Mouse (Mus musculus): ENCODE measurements around the gene Pdia5. TPM values are rescaled to one million over a fixed set of nuclear protein-coding genes. Genes with fewer than 3 reads are reported as not detected.

Gene Pdia5
- total and polyA plus RNA-seq, 3 experiments: not detected

GRCm38 (mm10) chr16:35504266-35504665, 13.6 kb upstream of the Pdia5 start:
- Histone ChIP-seq H3K36me3 (ENCODE audit: control insufficient read depth in 1 of 2, insufficient read depth in 2 of 2, low read length in 2 of 2) (no peaks in the 10 kb centered on the region), H3K9ac (ENCODE audit: control insufficient read depth, low read depth, low read length, poor library complexity, severe bottlenecking) (no peak overlapping the region), H3K79me2 (ENCODE audit: control insufficient read depth, insufficient read depth, low read length, poor library complexity) (no peaks in the 10 kb centered on the region), H3K4me3 (ENCODE audit: control insufficient read depth in 1 of 2, insufficient read depth in 1 of 2, low read depth in 2 of 2, low read length in 2 of 2) (no peak overlapping the region), H3K27me3 (ENCODE audit: control insufficient read depth in 1 of 2, insufficient read depth in 2 of 2, low read length in 2 of 2) (no peaks in the 10 kb centered on the region), H3K9me3 (replicated peaks; ENCODE audit: insufficient read depth, low read length) (no peaks in the 10 kb centered on the region), H3K4me1 (ENCODE audit: control insufficient read depth in 1 of 2, insufficient read depth in 2 of 2, low read length in 2 of 2) (no peaks in the 10 kb centered on the region), H3K27ac (ENCODE audit: control insufficient read depth, low read depth, low read length) (no peak overlapping the region)
- DNase-seq (ENCODE audit: low read depth, low spot score): no peak
- TF ChIP-seq KAT2A (conservative IDR thresholded peaks at IDR 0.05; ENCODE audit: low read depth, low read length) (no peak), ZNF384 (IDR thresholded peaks at IDR 0.05; ENCODE audit: low read depth, low read length) (no peak), CHD2 (IDR thresholded peaks at IDR 0.05; ENCODE audit: low read length) (no peak), ZC3H11A (IDR thresholded peaks at IDR 0.05; ENCODE audit: low read depth, low read length) (no peak), NRF1 (IDR thresholded peaks at IDR 0.05; ENCODE audit: insufficient read depth, low read depth, low read length, poor library complexity, severe bottlenecking) (no peak), POLR2A (IDR thresholded peaks at IDR 0.05; ENCODE audit: control insufficient read depth in 1 of 2, insufficient read depth in 1 of 2, low read depth in 1 of 2, low read length in 2 of 2, poor library complexity in 1 of 2) (no peak), MXI1 (IDR thresholded peaks at IDR 0.05; ENCODE audit: low read depth, low read length) (no peak), GABPA (IDR thresholded peaks at IDR 0.05; ENCODE audit: low read depth, low read length) (no peak), SIN3A (IDR thresholded peaks at IDR 0.05; ENCODE audit: low read length) (no peak), USF2 (IDR thresholded peaks at IDR 0.05; ENCODE audit: borderline replicate concordance in 1 of 2, insufficient read depth in 1 of 2, low read depth in 1 of 2, low read length in 2 of 2) (no peak), MEF2A (IDR thresholded peaks at IDR 0.05; ENCODE audit: extremely low read depth, insufficient replicate concordance, low read depth, low read length, poor library complexity, severe bottlenecking) (no peak), RCOR1 (IDR thresholded peaks at IDR 0.05; ENCODE audit: low read depth, low read length) (no peak), USF1 (IDR thresholded peaks at IDR 0.05; ENCODE audit: low read depth, low read length) (no peak), ZMIZ1 (IDR thresholded peaks at IDR 0.05; ENCODE audit: low read depth, low read length) (no peak)

GRCm38 (mm10) chr16:35502456-35502855, 11.8 kb upstream of the Pdia5 start:
- no peaks in the 10 kb centered on the region for H3K36me3 ChIP-seq (ENCODE audit: control insufficient read depth in 1 of 2, insufficient read depth in 2 of 2, low read length in 2 of 2)
- no peaks in the 10 kb centered on the region for H3K79me2 ChIP-seq (ENCODE audit: control insufficient read depth, insufficient read depth, low read length, poor library complexity)
- TF ChIP-seq ZC3H11A (IDR thresholded peaks at IDR 0.05; ENCODE audit: low read depth, low read length): no peak
- TF ChIP-seq NRF1 (IDR thresholded peaks at IDR 0.05; ENCODE audit: insufficient read depth, low read depth, low read length, poor library complexity, severe bottlenecking): no peak
- no peak for TF ChIP-seq GATA1 (IDR thresholded peaks at IDR 0.05; ENCODE audit: low read depth, low read length)
- no peak for TF ChIP-seq MEF2A (IDR thresholded peaks at IDR 0.05; ENCODE audit: extremely low read depth, insufficient replicate concordance, low read depth, low read length, poor library complexity, severe bottlenecking)
- no peak for TF ChIP-seq RCOR1 (IDR thresholded peaks at IDR 0.05; ENCODE audit: low read depth, low read length)
- TF ChIP-seq SMC3 (IDR thresholded peaks at IDR 0.05; ENCODE audit: low read depth, low read length): no peak
- TF ChIP-seq GABPA (IDR thresholded peaks at IDR 0.05; ENCODE audit: low read depth, low read length): no peak
- TF ChIP-seq ELF1 (IDR thresholded peaks at IDR 0.05; ENCODE audit: low read depth, low read length): no peak
- TF ChIP-seq JUND (IDR thresholded peaks at IDR 0.05; ENCODE audit: low read depth, low read length): no peak
- TF ChIP-seq USF1 (IDR thresholded peaks at IDR 0.05; ENCODE audit: low read depth, low read length): no peak
- no peak for TF ChIP-seq MYC (IDR thresholded peaks at IDR 0.05; ENCODE audit: low read depth, low read length)
- no peak for TF ChIP-seq MAFK (IDR thresholded peaks at IDR 0.05; ENCODE audit: borderline replicate concordance, low read depth, low read length)
- no peak for TF ChIP-seq NELFE (IDR thresholded peaks at IDR 0.05; ENCODE audit: low read depth, low read length)
- no peak for TF ChIP-seq E2F4 (IDR thresholded peaks at IDR 0.05; ENCODE audit: borderline replicate concordance, low read depth, low read length)
- no peak for TF ChIP-seq ZKSCAN1 (IDR thresholded peaks at IDR 0.05; ENCODE audit: low read depth, low read length)
- no peak for TF ChIP-seq TAL1 (IDR thresholded peaks at IDR 0.05; ENCODE audit: low read length)
- TF ChIP-seq CHD1 (IDR thresholded peaks at IDR 0.05; ENCODE audit: low read depth, low read length): no peak
- no peak for TF ChIP-seq BHLHE40 (IDR thresholded peaks at IDR 0.05; ENCODE audit: borderline replicate concordance, low read depth, low read length)
- TF ChIP-seq TBP (IDR thresholded peaks at IDR 0.05; ENCODE audit: low read depth, low read length): no peak
- no peak for TF ChIP-seq SIN3A (IDR thresholded peaks at IDR 0.05; ENCODE audit: low read length)
- H3K9ac ChIP-seq (ENCODE audit: control insufficient read depth, low read depth, low read length, poor library complexity, severe bottlenecking): no peak overlapping the region
- DNase-seq (ENCODE audit: low read depth, low spot score): no peak
- no peaks in the 10 kb centered on the region for H3K9me3 ChIP-seq (replicated peaks; ENCODE audit: insufficient read depth, low read length)
- H3K4me3 ChIP-seq (ENCODE audit: control insufficient read depth in 1 of 2, insufficient read depth in 1 of 2, low read depth in 2 of 2, low read length in 2 of 2): no peak overlapping the region
- no peaks in the 10 kb centered on the region for H3K27me3 ChIP-seq (ENCODE audit: control insufficient read depth in 1 of 2, insufficient read depth in 2 of 2, low read length in 2 of 2)
- no peaks in the 10 kb centered on the region for H3K4me1 ChIP-seq (ENCODE audit: control insufficient read depth in 1 of 2, insufficient read depth in 2 of 2, low read length in 2 of 2)
- no peak overlapping the region for H3K27ac ChIP-seq (ENCODE audit: control insufficient read depth, low read depth, low read length)

Data from MEL (cell line).